Mouse (Mus musculus) thymus, adult 2 months (tissue): ENCODE measurements around the gene Ssr3.

Experiments
- CTCF ChIP-seq: fragments of 200-500 bp; IDR thresholded peaks from 2 replicates; pipeline ENCODE4 v1.5.1; 2012; ENCODE audit warnings: mild to moderate bottlenecking, control low read depth, low read length, moderate library complexity, borderline replicate concordance; ENCODE audit not compliant: control insufficient read depth, poor library complexity, insufficient read depth; ENCODE audit errors: extremely low read depth
- POLR2A ChIP-seq: fragments of 200-500 bp; IDR thresholded peaks from 2 replicates; pipeline ENCODE4 v1.6.1; 2012; ENCODE audit warnings: mild to moderate bottlenecking, low read length, control low read depth, moderate library complexity; ENCODE audit not compliant: control insufficient read depth, poor library complexity, insufficient read depth; ENCODE audit errors: extremely low read depth

DNA sequence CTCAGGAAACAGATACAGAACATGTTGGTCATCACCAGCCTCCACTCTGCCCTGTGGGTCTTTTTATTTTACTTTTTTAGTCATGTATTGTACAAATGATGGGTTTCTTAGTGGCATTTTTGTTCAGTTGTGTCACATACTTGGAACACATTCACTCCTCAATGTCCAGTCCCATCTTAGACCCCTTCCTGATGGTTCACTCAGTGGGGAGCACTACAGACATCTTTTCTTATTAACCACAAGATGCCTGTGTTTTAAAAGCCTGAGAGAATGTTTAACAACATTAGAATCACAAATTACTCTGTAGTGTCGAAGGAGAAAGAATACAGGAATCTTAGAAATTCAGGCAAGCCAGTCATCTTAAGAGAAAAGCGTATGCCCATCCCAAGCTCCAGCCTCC, 33.6 kb downstream of the Ssr3 start:
- TF ChIP-seq CTCF = no peak
- no peak for TF ChIP-seq POLR2A
